Mouse (Mus musculus) forebrain, embryonic 13.5 days (tissue): ENCODE results near the gene Nhlh1. TPM values are rescaled to one million over a fixed set of nuclear protein-coding genes. Genes with fewer than 3 reads are reported as not detected.
A peak's percentile ranks its signal among the peaks of the same experiment; 100 is the strongest.

Experiments used
- ATAC-seq: fragments of 200-750 bp; cut with Nextera tagmentation; 2 replicates; pipeline ENCODE4 v1.8.0; 2017
- H3K27ac ChIP-seq: fragments of 300-500 bp; sonication (generic); 2 replicates; pipeline ENCODE4 v1.5.1; 2015; ENCODE audit warnings: inconsistent platforms, mild to moderate bottlenecking, moderate library complexity
- H3K27me3 ChIP-seq: fragments of 300-500 bp; sonication (generic); 2 replicates; pipeline ENCODE4 v1.6.1; 2015; ENCODE audit warnings: mild to moderate bottlenecking, inconsistent platforms
- H3K36me3 ChIP-seq: fragments of 300-500 bp; sonication (generic); 2 replicates; pipeline ENCODE4 v1.6.1; 2015; ENCODE audit warnings: mild to moderate bottlenecking, inconsistent platforms; ENCODE audit not compliant: poor library complexity, severe bottlenecking
- H3K4me1 ChIP-seq: fragments of 300-500 bp; sonication (generic); 2 replicates; pipeline ENCODE4 v1.6.1; 2015; ENCODE audit warnings: inconsistent platforms
- H3K4me2 ChIP-seq: fragments of 300-500 bp; sonication (generic); 2 replicates; pipeline ENCODE4 v1.6.1; 2015; ENCODE audit warnings: inconsistent platforms, mild to moderate bottlenecking, moderate library complexity
- H3K4me3 ChIP-seq: fragments of 300-500 bp; sonication (generic); 2 replicates; pipeline ENCODE4 v1.5.1; 2015; ENCODE audit warnings: mild to moderate bottlenecking, inconsistent platforms
- H3K9ac ChIP-seq: fragments of 300-500 bp; sonication (generic); 2 replicates; pipeline ENCODE4 v1.6.1; 2015; ENCODE audit warnings: mild to moderate bottlenecking, inconsistent platforms
- H3K9me3 ChIP-seq: fragments of 300-500 bp; sonication (generic); replicated peaks from 2 replicates; pipeline ENCODE4 v1.6.1; 2016; ENCODE audit warnings: inconsistent platforms
- WGBS: fragments of 180-500 bp; shearing (Covaris S2); methylation state at CpG from one replicate; pipeline ENCODE4 v1.1.7; 2015; 5-methylcytosine and 5-hydroxymethylcytosine counted together
- polyA plus RNA-seq: library from polyadenylated mRNA; unstranded; fragments of >200 nt; fragmentation: Nextera tagmentation; extraction: Ambion mirVana; gene quantifications from 2 replicates; pipeline ENCODE4 v1.2.1, GENCODE M21; 2015

Nhlh1 gene
- 7.3 and 7.8 TPM in 2 replicates for polyA plus RNA-seq

DNA sequence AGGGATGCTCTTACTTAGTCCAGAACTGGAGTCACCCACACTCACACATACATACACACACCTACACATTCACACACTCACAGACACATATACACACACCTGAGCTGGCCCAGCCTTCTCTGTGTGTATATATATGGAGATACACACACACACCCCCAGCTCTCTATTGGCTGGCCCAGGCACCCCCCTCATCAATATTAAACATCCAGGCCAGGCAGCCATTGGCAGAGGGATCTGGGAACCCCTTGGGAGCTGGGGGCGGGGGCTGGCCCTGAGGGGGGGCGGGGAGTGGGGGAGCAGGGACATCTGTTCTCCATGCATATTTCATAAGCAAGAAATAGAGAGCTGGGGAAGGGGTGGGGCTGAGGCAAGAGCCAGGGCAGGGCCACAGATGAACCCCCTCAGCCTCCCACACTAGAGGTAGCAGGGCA is at the start of gene Nhlh1:
Nhlh1 (minus strand) TSS at position 83 of the 431 bp plus-strand sequence.
- H3K27me3 ChIP-seq = peaks cover 23% of the 10 kb centered on the region
- H3K9ac ChIP-seq = peak within 1 kb of the TSS; percentile 62
- peak within 1 kb of the TSS; percentile 43 for H3K4me3 ChIP-seq
- no peaks in the 10 kb centered on the region for H3K9me3 ChIP-seq
- WGBS = 0% methylated on average over 2 of the region's 2 CpGs
- peak within 1 kb of the TSS; percentile 75 for H3K4me2 ChIP-seq
- peaks cover 71% of the 10 kb centered on the region for H3K4me1 ChIP-seq
- ATAC-seq = peak; percentile 84
- H3K27ac ChIP-seq = peak within 1 kb of the TSS; percentile 81
- H3K36me3 ChIP-seq = 0 out of 2 replicates have a peak, but pooled peaks cover 5% of the 10 kb centered on the region

DNA sequence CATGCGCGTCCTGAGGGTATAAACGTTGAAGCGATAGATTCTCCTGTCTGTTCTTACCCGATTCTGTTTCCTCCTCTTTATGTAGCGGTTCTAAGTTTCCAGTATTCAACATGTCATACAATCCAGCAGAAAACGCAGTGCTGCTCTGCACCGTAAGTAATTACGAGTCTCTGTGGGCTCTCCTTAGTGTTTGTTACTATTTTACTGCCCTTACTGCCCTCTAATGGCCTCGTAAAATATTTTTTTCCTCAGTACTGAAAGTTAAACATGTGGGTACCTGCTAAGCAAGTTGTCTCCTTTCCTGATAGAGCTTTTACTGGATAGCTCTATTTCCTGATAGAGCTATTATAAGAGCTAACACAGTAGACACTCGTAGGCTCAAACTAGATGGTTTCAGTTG is 47.7 kb upstream of the Nhlh1 start:
- H3K9ac ChIP-seq = no peak overlapping the region
- no peaks in the 10 kb centered on the region for H3K4me1 ChIP-seq
- H3K36me3 ChIP-seq = peaks cover 93% of the 10 kb centered on the region
- ATAC-seq = no peak
- no peaks in the 10 kb centered on the region for H3K9me3 ChIP-seq
- no peak overlapping the region for H3K4me3 ChIP-seq
- H3K27me3 ChIP-seq = no peaks in the 10 kb centered on the region
- 87% methylated on average over 11 of the region's 11 CpGs for whole genome bisulfite sequencing
- no peak overlapping the region for H3K27ac ChIP-seq
- H3K4me2 ChIP-seq = no peak overlapping the region

DNA sequence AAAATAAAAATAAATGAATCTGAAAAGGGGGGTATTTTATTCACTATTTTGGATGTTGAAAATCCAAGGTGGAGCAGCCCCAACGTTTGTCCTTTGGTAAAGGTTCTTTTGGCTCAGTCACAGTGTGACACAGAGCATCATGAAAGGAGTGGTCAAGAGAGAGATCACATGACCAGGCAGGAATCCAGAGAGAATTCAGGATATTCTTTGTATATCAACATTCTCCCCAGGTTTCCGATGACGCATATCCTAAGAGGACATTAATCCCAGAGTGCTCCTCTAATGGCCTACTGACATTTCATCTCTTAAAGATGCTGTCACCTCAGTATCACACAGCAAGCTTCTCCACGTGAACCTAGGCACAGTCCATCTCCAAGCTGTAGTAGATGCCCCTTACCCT is 46.2 kb upstream of the Nhlh1 start:
- H3K27me3 ChIP-seq = no peaks in the 10 kb centered on the region
- ATAC-seq = no peak
- no peak overlapping the region for H3K9ac ChIP-seq
- H3K9me3 ChIP-seq = no peaks in the 10 kb centered on the region
- no peak overlapping the region for H3K4me3 ChIP-seq
- peaks cover 88% of the 10 kb centered on the region for H3K36me3 ChIP-seq
- 89% methylated on average over 4 of the region's 4 CpGs for WGBS
- no peaks in the 10 kb centered on the region for H3K4me1 ChIP-seq
- no peak overlapping the region for H3K27ac ChIP-seq
- no peak overlapping the region for H3K4me2 ChIP-seq

DNA sequence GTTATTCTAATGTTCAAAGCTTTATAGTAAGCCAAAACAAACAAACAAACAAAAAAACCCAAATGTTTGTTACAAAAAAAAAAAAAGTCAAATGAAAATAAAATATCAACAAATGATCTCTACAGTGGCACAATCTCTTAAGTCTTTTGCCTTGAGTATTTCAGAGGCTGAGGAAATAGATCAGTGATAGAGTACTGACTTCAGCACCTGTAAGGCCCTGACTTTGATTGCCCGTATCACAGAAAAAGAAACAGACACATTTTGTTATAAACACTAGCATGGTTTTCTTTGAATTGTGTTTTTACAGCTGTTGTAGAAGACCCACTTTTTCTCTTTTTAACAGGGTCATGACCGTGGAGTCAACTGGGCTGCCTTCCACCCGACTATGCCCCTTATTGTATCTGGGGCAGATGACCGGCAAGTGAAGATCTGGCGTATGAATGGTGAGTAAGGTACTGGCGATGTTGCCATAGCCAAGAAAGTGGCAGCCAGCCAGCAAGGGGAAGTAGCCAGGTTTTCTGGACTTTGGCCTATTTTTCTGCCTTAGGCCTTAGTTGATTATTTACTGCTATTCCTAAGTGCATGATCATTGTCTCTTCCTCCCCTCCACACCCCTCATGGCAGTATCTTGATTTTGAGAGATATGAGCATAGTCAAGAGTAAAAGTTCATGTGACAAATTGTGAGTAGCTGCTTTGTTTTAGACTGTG is 42.1 kb upstream of the Nhlh1 start:
- Histone ChIP-seq H3K27ac (no peak overlapping the region), H3K4me1 (no peaks in the 10 kb centered on the region), H3K36me3 (peaks cover 82% of the 10 kb centered on the region), H3K9me3 (no peaks in the 10 kb centered on the region), H3K9ac (no peak overlapping the region), H3K4me3 (no peak overlapping the region), H3K27me3 (no peaks in the 10 kb centered on the region), H3K4me2 (no peak overlapping the region)
- ATAC-seq = no peak
- 91% methylated on average over 6 of the region's 6 CpGs for WGBS

DNA sequence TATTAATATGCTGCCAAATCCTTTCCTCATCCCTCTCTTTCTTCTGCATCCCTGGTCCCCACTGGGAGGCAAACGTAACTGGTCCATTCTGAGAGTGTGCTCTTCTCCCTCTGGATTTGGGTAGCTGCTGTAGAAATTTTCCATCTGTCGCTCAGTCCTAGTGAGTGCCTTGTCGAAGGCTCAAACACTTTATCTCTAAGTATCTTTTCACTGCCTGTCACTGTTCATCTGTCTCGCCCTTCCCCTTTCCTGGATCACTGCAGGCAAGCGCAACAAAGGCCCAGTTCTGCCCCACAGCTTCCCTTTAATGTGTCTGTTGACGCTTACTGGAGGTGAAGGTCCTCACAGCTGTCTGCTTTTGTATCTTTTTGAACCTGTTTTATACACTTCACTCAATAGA is 37.8 kb upstream of the Nhlh1 start:
- H3K27ac ChIP-seq = no peak overlapping the region
- H3K9me3 ChIP-seq = no peaks in the 10 kb centered on the region
- H3K27me3 ChIP-seq = no peaks in the 10 kb centered on the region
- no peak for ATAC-seq
- peaks cover 80% of the 10 kb centered on the region for H3K36me3 ChIP-seq
- H3K4me1 ChIP-seq = no peaks in the 10 kb centered on the region
- 73% methylated on average over 6 of the region's 6 CpGs for WGBS
- H3K4me3 ChIP-seq = no peak overlapping the region
- no peak overlapping the region for H3K4me2 ChIP-seq
- no peak overlapping the region for H3K9ac ChIP-seq

DNA sequence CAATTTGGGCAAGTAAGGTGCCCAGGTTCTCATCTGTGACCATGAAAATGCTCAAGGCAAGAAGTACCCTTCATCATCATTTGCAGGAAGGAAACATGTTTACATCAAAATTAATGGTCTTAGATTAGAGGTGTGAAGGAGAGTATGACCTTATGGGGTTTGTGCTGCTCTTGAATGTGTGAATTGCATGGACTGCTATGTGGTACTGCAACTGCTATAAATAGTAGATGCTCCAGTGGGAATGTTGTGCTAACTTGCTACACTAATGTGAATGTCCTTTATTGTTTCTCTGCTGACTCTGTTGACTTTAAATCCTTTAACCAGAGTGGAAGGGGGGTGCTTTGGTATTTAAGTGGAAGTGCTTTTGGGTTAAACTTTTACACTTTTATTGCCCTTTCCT is 36.9 kb upstream of the Nhlh1 start:
- H3K36me3 ChIP-seq = peaks cover 84% of the 10 kb centered on the region
- no peak overlapping the region for H3K4me2 ChIP-seq
- H3K9me3 ChIP-seq = no peaks in the 10 kb centered on the region
- H3K27ac ChIP-seq = no peak overlapping the region
- no peak for ATAC-seq
- no peaks in the 10 kb centered on the region for H3K27me3 ChIP-seq
- no peak overlapping the region for H3K9ac ChIP-seq
- no peak overlapping the region for H3K4me3 ChIP-seq
- no peaks in the 10 kb centered on the region for H3K4me1 ChIP-seq

DNA sequence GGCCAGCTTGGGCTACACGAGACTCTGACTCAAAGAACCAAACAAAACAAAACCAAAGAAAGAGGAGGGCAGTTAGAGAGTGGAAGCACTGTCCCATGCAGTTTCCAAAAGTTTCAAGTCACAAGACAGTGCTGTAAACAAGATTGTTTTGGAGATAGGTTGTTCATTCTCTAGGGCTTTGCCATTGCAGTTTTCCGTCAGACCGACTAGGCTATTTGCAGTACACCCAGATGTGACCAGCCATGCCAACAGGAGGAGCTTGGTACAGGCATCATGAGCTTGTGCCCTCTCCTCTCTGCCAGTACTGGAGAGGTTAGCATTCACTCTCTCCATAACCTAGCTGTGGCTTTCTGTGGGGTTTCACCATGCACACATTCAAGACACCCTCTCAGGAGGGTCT is 36.1 kb upstream of the Nhlh1 start:
- WGBS = 73% methylated on average over 3 of the region's 3 CpGs
- no peak overlapping the region for H3K27ac ChIP-seq
- no peaks in the 10 kb centered on the region for H3K9me3 ChIP-seq
- peaks cover 87% of the 10 kb centered on the region for H3K36me3 ChIP-seq
- no peak overlapping the region for H3K4me3 ChIP-seq
- H3K27me3 ChIP-seq = no peaks in the 10 kb centered on the region
- H3K4me1 ChIP-seq = no peaks in the 10 kb centered on the region
- no peak overlapping the region for H3K4me2 ChIP-seq
- no peak overlapping the region for H3K9ac ChIP-seq
- no peak for ATAC-seq

DNA sequence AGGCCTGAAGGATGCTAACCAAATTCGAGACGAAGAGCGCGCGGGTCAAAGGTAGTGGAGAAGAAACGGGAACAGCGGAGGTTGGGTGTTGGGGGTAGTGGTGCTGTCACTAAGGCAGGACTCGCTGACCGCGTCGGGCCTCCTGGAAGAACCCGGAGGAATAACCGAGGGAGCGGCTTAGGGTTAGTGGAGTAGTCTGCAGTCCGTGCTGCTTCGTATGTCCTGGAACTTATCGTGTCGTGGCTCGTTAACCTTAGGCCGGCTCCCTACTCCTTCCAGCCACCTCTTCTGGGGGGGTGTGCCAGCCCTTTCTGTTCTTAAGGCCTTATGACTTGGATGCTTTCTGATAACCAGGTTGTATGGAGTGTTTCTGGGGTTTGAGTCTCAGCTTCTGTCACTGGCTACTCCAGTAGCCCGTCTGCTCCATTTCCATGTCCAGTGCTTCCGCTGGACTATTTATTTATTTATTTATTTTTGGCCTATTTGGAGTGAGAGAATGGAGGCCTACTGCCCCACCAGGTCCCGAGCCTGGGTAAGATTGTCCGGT is 25.6 kb upstream of the Nhlh1 start:
- H3K4me1 ChIP-seq = peaks cover 31% of the 10 kb centered on the region
- peak overlapping the region; percentile 92 for H3K9ac ChIP-seq
- H3K27me3 ChIP-seq = no peaks in the 10 kb centered on the region
- H3K9me3 ChIP-seq = no peaks in the 10 kb centered on the region
- H3K27ac ChIP-seq = peak overlapping the region; percentile 74; the same call in 1 of the 2 replicates
- H3K36me3 ChIP-seq = peaks cover 24% of the 10 kb centered on the region
- H3K4me2 ChIP-seq = peak overlapping the region; percentile 80
- 2% methylated on average over 24 of the region's 24 CpGs for WGBS
- no peak; the same call in 1 of the 2 replicates for ATAC-seq
- peak overlapping the region; percentile 94 for H3K4me3 ChIP-seq

DNA sequence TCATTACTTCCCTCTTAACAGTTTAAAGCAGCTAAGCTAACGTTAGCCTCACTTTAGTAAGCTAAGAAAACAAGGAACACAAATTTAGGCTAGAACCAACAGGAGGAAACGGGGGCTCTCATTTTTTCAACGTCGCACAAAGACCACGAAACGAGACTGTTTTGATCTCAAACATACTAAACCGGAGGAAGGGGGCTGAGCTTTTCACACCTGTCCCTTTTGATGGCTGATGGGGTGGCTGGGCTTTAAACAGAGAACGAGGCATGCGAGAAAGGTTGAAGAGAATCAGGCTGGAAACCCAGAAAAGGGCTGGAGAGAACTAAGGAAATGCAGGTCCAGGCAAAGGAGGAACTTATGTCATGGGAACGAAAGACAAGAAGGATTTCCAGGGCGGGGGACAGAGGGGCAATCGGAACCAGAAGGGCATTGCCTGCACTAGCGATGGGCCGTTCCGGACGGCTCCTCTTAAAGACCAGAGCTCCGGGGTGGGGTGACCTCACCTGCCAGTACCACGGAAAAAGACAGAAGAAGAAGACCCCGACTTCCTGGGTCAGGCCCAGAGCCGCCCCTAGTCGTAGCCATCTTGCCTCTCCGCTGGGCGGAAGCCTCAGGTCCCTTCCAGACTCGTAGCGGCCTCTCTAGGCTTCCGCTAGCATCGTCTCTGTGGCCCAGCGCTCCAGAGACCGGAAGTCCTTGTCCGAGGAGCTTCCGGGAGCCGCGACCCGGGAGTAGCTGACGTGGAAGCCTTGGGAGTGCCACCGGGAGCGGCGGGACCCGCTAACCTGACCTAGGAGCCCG is 24.9 kb upstream of the Nhlh1 start, which contains the start of the genes Copa and Ncstn:
Copa (plus strand) TSS at position 429 of the 798 bp plus-strand sequence.
Ncstn (minus strand) TSS at position 695 of the 798 bp plus-strand sequence.
- Histone ChIP-seq H3K9ac (peak within 1 kb of the TSS; percentile 92), H3K36me3 (peaks cover 28% of the 10 kb centered on the region), H3K4me2 (peak within 1 kb of the TSS; percentile 80), H3K27me3 (no peaks in the 10 kb centered on the region), H3K4me1 (peaks cover 31% of the 10 kb centered on the region), H3K9me3 (no peaks in the 10 kb centered on the region), H3K27ac (peak within 1 kb of the TSS; percentile 74), H3K4me3 (peak within 1 kb of the TSS; percentile 94)
- under 1% methylated on average over 40 of the region's 40 CpGs for WGBS
- ATAC-seq = peak; percentile 99

DNA sequence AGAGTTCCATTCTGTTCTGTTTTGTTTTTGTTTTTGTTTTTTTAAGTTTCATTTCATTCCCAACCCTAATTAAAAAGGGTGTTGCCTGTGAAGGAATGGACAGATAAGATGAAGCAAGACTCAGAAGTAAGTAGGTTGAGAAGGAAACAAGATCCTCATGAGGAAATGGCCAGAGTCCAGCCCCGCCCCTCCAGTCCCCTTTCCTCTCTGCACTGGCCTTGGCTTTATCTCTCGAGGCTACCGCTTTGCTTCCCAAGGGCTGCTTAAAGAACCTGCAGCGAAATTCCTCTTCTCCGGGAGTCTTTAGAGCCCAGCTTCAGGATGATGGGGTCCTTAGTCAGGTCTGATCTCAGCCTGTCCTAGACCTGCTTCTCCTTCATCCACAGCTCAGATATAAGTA is 20.6 kb upstream of the Nhlh1 start:
- WGBS = 82% methylated on average over 5 of the region's 5 CpGs
- no peak overlapping the region for H3K9ac ChIP-seq
- H3K27me3 ChIP-seq = no peaks in the 10 kb centered on the region

DNA sequence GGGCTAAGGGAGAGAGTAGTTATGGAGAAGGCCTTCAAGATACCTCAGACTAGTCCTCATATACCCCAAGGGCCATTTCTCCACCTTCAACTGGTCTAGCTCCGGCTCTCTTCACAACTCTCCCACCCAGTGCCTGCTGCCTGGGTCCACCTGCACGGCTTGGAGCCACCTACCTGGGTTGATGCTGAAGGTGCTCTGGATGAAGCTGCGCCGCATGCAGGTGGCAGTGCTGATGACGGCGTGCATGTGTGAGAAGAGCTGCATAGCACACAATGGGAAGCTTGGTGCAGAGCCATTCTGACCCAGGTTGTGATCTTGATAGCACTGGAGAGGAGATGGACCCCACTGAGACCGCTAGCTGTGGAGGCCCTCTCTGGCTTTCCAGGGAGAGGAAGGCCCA is 15.2 kb upstream of the Nhlh1 start:
- no peak for ATAC-seq
- WGBS = 97% methylated on average over 7 of the region's 7 CpGs
- peaks cover 3% of the 10 kb centered on the region; the same call in 1 of the 2 replicates for H3K4me1 ChIP-seq
- no peak overlapping the region for H3K4me2 ChIP-seq
- H3K27ac ChIP-seq = no peak overlapping the region
- peaks cover 97% of the 10 kb centered on the region for H3K36me3 ChIP-seq
- no peak overlapping the region for H3K9ac ChIP-seq
- H3K9me3 ChIP-seq = no peaks in the 10 kb centered on the region
- no peak overlapping the region for H3K4me3 ChIP-seq
- no peaks in the 10 kb centered on the region for H3K27me3 ChIP-seq

More for the DNA sequence above, 20.6 kb upstream of the Nhlh1 start:
- Histone ChIP-seq H3K27ac (no peak overlapping the region), H3K4me1 (peaks cover 10% of the 10 kb centered on the region), H3K36me3 (peaks cover 70% of the 10 kb centered on the region), H3K4me2 (no peak overlapping the region), H3K9me3 (no peaks in the 10 kb centered on the region), H3K4me3 (no peak overlapping the region)
- no peak for ATAC-seq

DNA sequence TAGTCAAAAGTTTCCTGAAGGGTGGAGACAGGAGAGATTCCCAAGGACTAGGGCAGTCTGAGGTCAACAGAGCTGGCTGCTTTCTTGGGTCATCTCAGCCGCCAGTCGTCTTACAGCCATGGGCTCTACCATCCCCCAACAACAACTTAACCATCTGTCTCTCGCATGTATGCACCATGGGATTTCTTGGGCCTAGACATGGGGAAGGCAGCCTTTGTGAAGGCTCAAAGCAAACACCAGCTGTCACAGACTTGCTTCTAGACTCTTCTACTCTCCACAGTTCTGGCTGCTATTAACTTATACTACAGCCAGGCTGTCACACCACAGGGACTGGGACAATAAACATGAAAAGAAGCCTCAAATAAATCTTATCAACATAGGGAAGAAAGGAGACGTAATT is 14.2 kb upstream of the Nhlh1 start:
- H3K9ac ChIP-seq = no peak overlapping the region
- peak; percentile 77 for ATAC-seq
- WGBS = 72% methylated on average over 4 of the region's 4 CpGs
- peaks cover 3% of the 10 kb centered on the region; the same call in 1 of the 2 replicates for H3K4me1 ChIP-seq
- H3K4me3 ChIP-seq = no peak overlapping the region
- no peak overlapping the region for H3K4me2 ChIP-seq
- no peaks in the 10 kb centered on the region for H3K9me3 ChIP-seq
- H3K27me3 ChIP-seq = no peaks in the 10 kb centered on the region
- H3K36me3 ChIP-seq = peaks cover 100% of the 10 kb centered on the region
- H3K27ac ChIP-seq = peak overlapping the region; percentile 58
